Mouse (Mus musculus) heart, postnatal 0 days (tissue): ENCODE results near the gene Stum.

Source experiments
- CTCF ChIP-seq: IDR thresholded peaks from 2 replicates; pipeline ENCODE4 v1.5.1; 2016; ENCODE audit warnings: antibody characterized with exemption, control low read depth, low read depth
- EP300 ChIP-seq: IDR thresholded peaks from 2 replicates; pipeline ENCODE4 v1.6.1; 2016; ENCODE audit warnings: antibody characterized with exemption, low read depth

- TF ChIP-seq CTCF (no peak), EP300 (no peak)
Observed at GRCm38 (mm10) chr1:180458680-180459079, 24.6 kb downstream of the Stum start.
